Mouse (Mus musculus): ENCODE results near the gene Mxd1. TPM values are rescaled to one million over a fixed set of nuclear protein-coding genes. Genes with fewer than 3 reads are reported as not detected.

Gene Mxd1
- total RNA-seq, 1 experiment = 4.0 TPM

DNA sequence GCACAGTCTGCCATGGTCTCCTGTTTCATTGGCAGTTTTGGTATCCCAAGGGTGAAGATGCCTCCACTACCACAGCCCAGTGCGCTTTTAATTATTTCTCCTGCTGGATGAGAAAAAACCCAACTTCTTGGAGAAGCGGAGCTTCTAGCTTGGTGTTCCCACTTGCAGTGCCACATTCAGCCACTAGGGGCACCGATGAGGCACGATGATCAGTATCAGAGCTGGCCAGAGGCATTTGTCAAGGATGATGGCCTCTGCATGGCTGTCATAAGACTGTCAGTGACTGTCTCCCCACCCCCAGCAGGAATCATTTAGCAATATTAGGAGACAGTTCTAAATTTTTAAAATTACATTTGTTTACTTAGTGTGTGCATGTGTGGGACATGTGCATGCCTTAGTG lies 69.8 kb downstream of the Mxd1 start:
- Histone ChIP-seq H3K4me3 (ENCODE audit: insufficient read depth in 1 of 2, low read depth in 1 of 2, low read length in 2 of 2, poor library complexity in 1 of 2, severe bottlenecking in 1 of 2) (no peak overlapping the region), H3K9ac (ENCODE audit: insufficient read depth, low read depth, low read length, poor library complexity, severe bottlenecking) (no peak overlapping the region), H3K36me3 (ENCODE audit: control insufficient read depth, insufficient read depth, low read length, poor library complexity, severe bottlenecking) (no peaks in the 10 kb centered on the region), H3K9me3 (ENCODE audit: control insufficient read depth, insufficient read depth, low read depth, low read length) (no peaks in the 10 kb centered on the region), H3K4me1 (ENCODE audit: control insufficient read depth in 2 of 2, insufficient read depth in 2 of 2, low read length in 2 of 2, poor library complexity in 1 of 2) (peaks cover 0 to 12% of the 10 kb centered on the region in 2 experiments; a peak in 2 of 4 replicates), H3K27ac (ENCODE audit: insufficient read depth, low read depth, low read length, poor library complexity, severe bottlenecking) (no peak overlapping the region)
- TF ChIP-seq ZC3H11A (IDR thresholded peaks at IDR 0.05; ENCODE audit: borderline replicate concordance, low read depth, low read length) (no peak), MAFK (IDR thresholded peaks at IDR 0.05; ENCODE audit: insufficient read depth, low read depth, low read length) (no peak), CHD2 (IDR thresholded peaks at IDR 0.05; ENCODE audit: low read depth, low read length) (no peak), HCFC1 (IDR thresholded peaks at IDR 0.05; ENCODE audit: borderline replicate concordance, insufficient read depth, low read length) (no peak), ZNF384 (IDR thresholded peaks at IDR 0.05; ENCODE audit: low read depth, low read length) (no peak)
- peak; percentile 75 for DNase-seq (ENCODE audit: low read depth, low spot score)
- in situ Hi-C loops (cut with MboI; ENCODE audit: low sequenced_read_pairs in 2 of 2, unreplicated experiment in 2 of 2) = no loop called here

DNA sequence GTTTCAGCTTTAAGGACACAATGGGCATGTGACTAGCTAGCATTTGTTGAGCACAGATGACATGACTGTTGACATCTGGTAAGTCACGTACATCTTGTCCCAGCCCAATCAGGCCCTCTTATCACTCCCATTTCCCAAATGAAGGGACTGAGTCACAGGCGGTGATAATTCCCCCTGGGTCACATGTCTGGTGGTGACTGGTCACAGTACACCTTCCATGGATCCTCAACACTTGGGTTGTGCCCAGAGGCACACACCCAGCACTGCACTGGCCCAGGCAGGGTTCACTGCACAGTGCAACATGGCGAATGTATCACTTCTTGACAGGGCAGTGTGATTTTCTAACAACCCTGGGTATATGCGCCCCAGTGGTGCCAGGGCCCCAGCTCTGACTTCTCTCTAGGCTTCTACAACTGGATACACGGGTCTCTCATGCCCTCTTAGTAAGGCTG lies 70.2 kb downstream of the Mxd1 start:
- H3K9ac ChIP-seq (ENCODE audit: insufficient read depth, low read depth, low read length, poor library complexity, severe bottlenecking) = no peak overlapping the region
- no peak overlapping the region for H3K4me3 ChIP-seq (ENCODE audit: insufficient read depth in 1 of 2, low read depth in 1 of 2, low read length in 2 of 2, poor library complexity in 1 of 2, severe bottlenecking in 1 of 2)
- no peaks in the 10 kb centered on the region for H3K9me3 ChIP-seq (ENCODE audit: control insufficient read depth, insufficient read depth, low read depth, low read length)
- no peak for TF ChIP-seq ZC3H11A (IDR thresholded peaks at IDR 0.05; ENCODE audit: borderline replicate concordance, low read depth, low read length)
- TF ChIP-seq HCFC1 (IDR thresholded peaks at IDR 0.05; ENCODE audit: borderline replicate concordance, insufficient read depth, low read length) = no peak
- TF ChIP-seq ZNF384 (IDR thresholded peaks at IDR 0.05; ENCODE audit: low read depth, low read length) = no peak
- no peak for TF ChIP-seq CHD2 (IDR thresholded peaks at IDR 0.05; ENCODE audit: low read depth, low read length)
- TF ChIP-seq MAFK (IDR thresholded peaks at IDR 0.05; ENCODE audit: insufficient read depth, low read depth, low read length) = no peak
- H3K4me1 ChIP-seq (ENCODE audit: control insufficient read depth in 2 of 2, insufficient read depth in 2 of 2, low read length in 2 of 2, poor library complexity in 1 of 2) = peaks cover 0 to 12% of the 10 kb centered on the region in 2 experiments; a peak in 2 of 4 replicates
- H3K36me3 ChIP-seq (ENCODE audit: control insufficient read depth, insufficient read depth, low read length, poor library complexity, severe bottlenecking) = no peaks in the 10 kb centered on the region
- in situ Hi-C loops (cut with MboI; ENCODE audit: low sequenced_read_pairs in 2 of 2, unreplicated experiment in 2 of 2) = no loop called here
- DNase-seq (ENCODE audit: low read depth, low spot score) = no peak
- H3K27ac ChIP-seq (ENCODE audit: insufficient read depth, low read depth, low read length, poor library complexity, severe bottlenecking) = no peak overlapping the region

Other genes with a start within 250 kb of the Mxd1 start
- gene Gm44790, start 242.5 kb downstream of the Mxd1 start, total RNA-seq (2012; rRNA removed) = 0.31 and 3.3 TPM in 2 replicates
- 12.5 and 13.1 TPM in 2 replicates for gene C87436, start 230.8 kb downstream of the Mxd1 start, total RNA-seq (2012; rRNA removed)
- gene Pcbp1, start 142.8 kb downstream of the Mxd1 start, total RNA-seq (2012; rRNA removed) = 68.4 and 102 TPM in 2 replicates
- gene Asprv1, start 41.0 kb downstream of the Mxd1 start, total RNA-seq (2012; rRNA removed) = 0.71 and 2.0 TPM in 2 replicates
- 46.8 and 58.3 TPM in 2 replicates for gene Snrnp27, start 15.4 kb upstream of the Mxd1 start, total RNA-seq (2012; rRNA removed)
- 14.6 and 18.5 TPM in 2 replicates for gene Gmcl1, start 64.2 kb upstream of the Mxd1 start, total RNA-seq (2012; rRNA removed)
- gene Anxa4, start 124.4 kb upstream of the Mxd1 start, total RNA-seq (2012; rRNA removed) = 14.0 and 22.1 TPM in 2 replicates
- 17.5 and 20.0 TPM in 2 replicates for gene Aak1, start 180.4 kb upstream of the Mxd1 start, total RNA-seq (2012; rRNA removed)